Mouse (Mus musculus) cerebellum, postnatal 14 days (tissue): Measurements from ENCODE around the gene Kdm7a.
A peak's percentile ranks its signal among the peaks of the same experiment; 100 is the strongest.

Experiments
- DNase-seq, 2 experiments: peaks; one replicate each; pipeline ENCODE4 v3.0.0; 2021; ENCODE audit warnings: mixed read lengths in 2 of 2

The Kdm7a gene

DNA sequence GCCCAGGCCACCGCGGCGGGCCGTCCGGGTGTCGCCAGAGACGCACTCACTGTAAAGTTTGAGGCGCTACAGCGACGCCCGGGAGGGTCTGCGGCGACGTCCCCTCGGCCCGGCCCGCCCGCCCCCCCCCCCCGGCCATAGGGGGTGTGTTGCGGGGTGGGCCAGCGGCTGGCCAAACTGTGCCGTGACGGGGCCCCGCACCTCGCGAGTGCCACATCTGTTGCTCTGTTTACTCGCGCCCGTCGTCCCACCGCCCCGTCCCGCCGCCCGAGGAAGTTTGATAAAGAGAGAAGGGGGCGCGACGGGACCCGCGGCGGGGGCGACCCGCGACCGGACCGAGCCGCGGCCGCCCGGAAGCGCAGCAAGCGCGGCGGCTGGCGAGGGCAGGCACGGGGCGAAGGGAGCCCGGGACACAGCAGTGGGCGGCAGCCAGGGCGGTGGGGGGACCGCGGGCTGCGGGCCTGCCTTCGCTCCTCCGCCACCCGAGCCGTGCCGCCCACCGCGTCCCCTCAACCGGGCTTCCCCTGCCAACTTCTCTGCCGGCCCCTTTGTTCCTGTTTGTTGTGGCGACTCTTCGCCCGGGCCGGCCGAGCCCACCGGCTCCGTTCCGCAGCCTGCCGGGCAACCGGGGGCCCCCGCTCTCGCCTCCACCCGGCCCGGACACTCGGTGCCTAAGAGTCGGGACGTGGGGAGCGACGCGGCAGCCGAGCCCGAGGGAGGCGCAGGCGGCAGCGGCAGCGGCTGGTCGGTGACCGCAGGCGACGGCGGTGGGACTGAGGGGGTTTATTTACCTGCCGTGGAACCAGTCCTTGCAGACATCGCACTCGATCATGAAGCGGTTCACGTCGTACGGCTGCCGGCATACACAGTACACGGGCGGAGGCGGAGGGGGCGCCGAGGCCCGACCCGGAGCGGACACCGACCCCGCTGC, 674 bp downstream of the Kdm7a start:
- DNase-seq, result peak in 1 of 2 experiments; percentile 55

DNA sequence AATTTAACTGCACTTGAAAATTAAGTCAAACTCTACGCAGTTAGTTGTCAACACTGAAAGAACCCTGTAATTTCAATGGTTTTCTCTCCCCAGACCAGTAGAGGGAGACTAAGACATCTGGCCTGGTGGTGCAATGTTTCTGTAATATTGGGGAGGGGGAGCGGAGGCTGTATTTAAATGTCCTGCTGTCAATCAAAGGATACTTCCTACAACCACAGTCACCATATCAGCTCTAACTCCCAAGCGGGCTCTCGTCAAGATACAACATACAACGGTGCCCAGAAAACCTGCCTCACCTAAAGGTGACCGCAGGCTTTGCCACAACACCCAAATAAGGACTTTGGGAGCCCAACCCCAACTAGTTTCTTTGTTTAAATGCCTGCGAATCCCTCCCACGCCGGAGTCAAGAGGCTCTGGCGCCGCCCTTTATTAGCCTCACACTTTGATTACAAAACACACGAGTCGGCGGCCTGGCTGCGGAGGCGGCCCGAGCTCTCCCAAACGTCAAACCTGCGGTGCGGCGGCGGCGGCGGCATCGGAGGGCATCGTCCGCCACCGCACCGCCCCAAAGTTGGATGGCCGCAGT, 1.4 kb downstream of the Kdm7a start:
- DNase-seq, result peak; percentile 54 to 61

DNA sequence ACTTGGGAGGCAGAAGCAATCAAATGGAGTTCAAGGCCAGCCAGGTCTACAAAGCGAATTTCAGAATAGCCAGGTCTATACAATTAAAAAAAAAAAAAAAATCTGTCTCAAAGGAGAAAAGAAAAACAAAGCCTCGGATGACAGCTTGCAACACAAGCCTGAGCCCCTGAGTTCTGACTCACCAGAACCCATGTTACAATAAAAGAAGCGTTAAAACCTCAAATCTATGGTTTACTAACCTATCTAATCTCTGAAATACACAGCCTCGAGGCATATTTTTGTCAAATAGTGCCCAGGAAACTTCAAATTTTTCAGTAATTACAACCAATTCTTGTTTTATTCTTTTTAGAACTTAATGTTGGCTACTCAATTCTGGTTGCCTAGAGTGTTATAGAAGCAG, 2.1 kb downstream of the Kdm7a start:
- DNase-seq, result no peak

DNA sequence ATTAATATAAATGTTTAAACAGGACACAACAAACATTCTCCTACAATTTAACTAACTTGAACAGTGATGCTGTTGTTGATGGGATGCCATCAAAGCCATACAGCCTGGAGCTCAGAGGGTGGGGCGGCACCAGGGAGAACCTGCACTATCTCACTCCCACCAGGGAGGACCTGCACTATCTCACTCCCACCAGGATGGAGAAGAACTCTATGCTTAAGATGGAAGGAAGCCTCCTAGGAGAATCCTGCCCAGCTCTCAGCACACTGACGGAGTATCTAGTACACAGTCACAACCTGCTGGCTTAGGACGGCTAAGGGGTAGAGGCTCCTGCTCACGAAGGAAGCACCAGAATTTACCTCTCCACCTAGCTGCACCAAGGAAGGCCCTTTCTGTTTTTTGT, 3.4 kb downstream of the Kdm7a start:
- no peak for DNase-seq

GRCm38 (mm10) chr6:39193006-39193405, 13.6 kb downstream of the Kdm7a start:
- DNase-seq, result no peak

- DNase-seq, result no peak
Measured at GRCm38 (mm10) chr6:39191518-39191917, 15.1 kb downstream of the Kdm7a start.

GRCm38 (mm10) chr6:39187227-39187626, 19.4 kb downstream of the Kdm7a start:
- no peak for DNase-seq

DNA sequence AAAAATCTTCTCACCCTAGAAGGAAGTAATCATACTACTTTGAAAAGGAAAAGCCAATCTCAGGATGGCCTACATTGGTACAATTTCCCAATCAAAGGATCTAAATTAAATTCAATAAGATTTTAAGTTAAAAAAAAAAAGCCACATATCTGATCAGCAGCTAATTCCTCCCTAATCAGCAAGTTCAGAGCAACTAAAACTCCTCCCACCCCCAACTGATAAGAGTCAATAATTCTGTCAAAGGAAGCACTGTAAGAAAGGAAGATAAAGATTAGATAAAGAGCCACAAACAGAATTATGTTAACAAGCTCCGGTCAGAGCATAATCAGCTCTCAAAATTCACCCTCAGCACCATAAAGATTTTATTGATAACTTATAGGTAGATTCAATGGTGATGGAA, 37.5 kb downstream of the Kdm7a start:
- no peak for DNase-seq

DNA sequence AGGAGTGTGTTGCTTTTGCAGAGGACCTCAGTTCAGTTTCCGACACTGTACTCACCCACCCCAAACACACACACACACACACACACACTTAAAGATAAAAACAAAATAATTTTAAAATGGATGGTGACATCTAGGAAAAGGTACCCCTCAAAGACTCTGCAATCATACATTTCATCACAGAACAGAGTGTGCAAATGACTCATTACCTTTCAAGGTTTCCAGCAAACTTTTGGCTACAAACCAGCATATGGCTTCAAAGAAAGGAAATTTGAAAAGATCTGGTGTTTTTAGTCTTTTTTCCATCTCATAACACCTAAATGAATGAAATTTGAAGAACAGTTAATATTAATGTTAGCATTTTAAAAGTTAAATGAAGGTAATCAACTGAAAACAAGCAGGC, 41.7 kb downstream of the Kdm7a start:
- DNase-seq, result no peak

DNA sequence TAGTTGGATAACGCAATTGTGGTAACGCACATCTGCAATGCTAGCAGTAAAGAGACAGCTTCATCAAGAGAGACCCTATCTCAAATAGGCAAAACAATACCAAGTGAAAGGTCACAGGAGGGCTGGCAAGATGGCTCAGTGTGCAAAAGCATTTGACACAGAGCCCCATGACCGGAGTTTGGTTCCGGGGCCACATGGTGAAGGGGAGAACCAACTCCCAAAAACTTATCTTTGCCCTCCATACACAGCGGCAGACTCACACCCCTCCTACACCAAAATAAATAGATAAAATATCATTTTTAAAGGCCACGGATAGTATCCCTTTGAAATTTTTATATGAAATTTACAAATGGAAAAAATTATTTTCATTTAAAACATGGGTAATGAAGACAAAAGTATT, 44.6 kb downstream of the Kdm7a start:
- DNase-seq, result no peak

DNA sequence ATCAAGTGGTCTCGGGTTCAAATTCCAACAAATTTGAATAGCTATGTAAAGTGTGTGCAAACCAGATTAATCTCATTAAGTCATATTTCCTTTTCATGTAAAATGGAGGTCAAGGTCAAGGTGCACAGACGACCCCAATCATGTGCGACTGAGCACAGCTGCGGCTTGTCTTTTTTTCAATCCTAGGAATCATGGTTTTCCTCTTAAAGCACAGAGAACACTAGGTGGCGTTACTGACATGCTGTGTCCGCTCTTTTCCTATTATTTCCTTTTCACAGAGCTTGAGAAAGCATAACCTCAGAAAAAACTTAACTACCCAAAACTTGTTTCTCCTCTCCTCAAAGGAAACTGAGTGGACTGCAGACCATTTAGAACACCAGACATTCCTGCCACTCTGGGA, 60.5 kb downstream of the Kdm7a start:
- peak in 1 of 2 experiments; percentile 29 for DNase-seq

- no peak for DNase-seq
Measured at GRCm38 (mm10) chr6:39132556-39132955, 74.0 kb downstream of the Kdm7a start.

DNA sequence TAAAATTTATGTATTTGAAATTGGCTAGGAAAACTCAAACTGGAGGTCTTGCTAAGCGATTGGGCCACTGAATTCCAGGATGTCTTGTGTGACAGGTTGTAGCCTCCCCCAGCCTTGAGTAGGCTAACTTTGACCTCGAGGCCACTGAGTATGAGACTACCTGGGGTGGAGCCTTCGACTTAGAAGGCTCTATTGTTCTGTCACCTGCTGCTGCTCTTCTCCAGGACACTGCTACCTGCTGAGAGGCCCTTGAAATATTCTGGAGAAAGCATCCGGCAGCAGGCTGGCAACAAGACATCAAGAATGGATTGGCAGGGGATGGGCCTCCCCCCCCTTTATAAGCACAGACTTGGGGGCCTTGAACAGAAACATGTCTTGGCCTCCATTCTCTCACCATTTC, 75.1 kb downstream of the Kdm7a start:
- DNase-seq, result no peak

- no peak for DNase-seq
Measured at GRCm38 (mm10) chr6:39124719-39125118, 81.9 kb downstream of the Kdm7a start.

DNA sequence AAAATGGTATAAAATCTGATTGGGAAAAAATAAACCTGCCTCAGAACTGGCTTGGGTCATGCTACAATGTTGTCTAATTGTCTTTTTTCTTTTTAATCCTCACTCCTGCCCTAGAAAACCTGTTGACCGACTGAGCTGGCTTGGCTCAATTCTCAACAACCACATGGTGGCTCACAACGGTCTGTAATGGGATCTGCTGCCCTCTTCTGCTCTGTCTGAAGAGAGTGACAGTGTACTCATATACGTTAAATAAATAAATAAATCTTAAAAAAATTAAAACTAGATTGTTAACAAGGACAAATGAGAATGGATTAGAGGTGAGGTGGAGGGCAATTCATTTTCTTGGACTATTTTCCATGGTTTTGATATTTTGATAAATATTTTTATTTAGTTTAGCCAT, 85.9 kb downstream of the Kdm7a start:
- peak; percentile 26 to 29 for DNase-seq

- DNase-seq, result peak; percentile 47 to 75
Measured at GRCm38 (mm10) chr6:39118456-39118881, 88.1 kb downstream of the Kdm7a start.

DNA sequence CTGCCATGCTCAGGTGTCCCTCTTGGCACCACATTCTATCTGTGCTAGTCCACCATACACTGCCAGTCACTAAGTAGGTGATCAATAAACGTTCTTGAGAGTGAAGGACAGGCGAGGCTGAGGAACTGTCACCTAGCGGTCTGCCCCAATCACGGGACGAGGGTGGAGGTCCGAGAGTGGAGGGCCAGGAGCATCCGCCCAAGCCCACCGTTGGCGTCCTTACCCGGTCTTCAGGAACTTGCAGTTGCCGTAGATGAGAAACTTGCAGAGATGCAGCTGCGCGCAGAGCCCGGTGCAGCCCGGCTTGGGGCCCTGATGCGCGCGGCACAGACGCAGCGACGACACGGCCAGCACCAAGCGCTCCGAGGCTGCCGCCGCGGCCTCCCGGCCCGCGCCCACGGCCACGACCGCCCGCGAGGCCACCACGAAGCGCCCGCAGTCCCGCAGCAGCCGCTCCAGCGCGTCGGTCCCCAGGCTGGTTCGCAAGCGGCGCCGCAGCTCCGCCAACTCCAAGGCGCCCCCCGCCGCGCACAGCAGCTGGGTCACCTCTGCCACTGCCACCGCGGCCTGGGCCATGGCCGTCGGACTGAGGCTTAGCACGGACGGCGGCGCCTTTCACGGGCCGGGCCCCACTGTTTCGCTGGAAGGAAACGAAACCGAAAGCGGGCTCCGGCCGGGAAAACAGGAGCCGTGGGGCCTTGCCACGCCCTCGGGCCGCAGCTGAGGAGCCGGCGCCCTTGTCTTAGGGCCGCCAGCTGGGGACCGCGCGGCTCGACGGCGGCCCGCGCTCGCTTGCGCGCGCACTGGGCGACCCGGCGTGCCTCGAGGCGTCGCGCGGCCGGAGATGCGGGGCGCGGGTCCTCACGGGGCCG, 88.8 kb downstream of the Kdm7a start, which contains the start of gene Parp12:
TSS of gene Parp12 (minus strand) at position 766 of the 872 bp plus-strand sequence.
- DNase-seq, result peak; percentile 61 to 68

DNA sequence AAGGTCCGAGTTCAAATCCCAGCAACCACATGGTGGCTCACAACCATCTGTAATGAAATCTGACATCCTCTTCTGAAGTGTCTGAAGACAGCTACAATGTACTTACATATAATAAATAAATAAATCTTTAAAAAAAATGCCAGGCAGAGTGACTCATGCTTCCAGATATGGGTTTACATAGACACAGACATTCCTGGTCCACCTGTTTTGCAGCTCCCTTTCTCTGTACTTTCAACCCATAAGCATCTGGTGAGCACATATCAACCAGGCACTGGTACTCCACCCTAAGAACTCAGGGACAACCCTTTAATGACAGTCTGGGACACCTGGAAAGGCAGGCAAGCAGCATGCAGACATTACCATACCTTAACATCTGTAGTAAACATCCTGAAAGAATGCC, 91.2 kb downstream of the Kdm7a start:
- no peak for DNase-seq

DNA sequence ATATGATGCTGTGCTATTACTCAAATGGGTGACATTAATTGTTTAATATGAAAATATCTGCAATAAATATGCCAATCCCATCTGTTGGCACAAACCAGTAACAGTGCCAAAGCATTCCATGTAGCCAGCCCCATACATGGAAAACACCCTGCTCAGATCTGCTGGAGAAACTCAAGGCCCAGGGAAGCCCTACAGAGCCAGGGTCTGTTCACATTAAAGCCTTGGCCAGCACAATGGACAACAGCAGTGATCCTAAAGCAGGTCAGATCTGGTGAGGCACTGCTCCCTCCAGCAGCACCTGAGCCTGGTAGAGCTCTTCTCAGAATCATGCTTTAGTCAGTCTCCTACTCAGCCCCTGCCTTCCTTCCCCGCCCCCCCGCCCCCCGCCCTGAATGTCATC, 93.4 kb downstream of the Kdm7a start:
- DNase-seq, result peak; percentile 51 to 76

DNA sequence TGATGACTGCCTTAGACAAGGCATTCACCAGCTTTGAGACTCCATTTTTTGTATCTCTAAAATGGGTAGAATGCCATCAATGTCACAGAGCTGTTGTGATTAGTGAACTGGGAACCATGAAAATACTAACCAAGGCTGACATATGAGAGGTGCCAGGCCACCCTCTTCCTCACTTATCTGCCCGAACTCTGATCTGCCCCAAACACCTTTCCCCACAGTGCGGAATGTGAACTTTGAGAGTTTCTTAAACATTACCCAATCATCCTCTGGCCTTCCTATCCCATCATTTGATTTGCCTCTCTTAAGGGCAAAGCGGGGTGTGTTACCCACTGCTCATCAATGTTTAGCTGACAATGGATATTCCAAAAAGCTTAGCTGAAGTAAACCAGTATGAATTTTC, 93.9 kb downstream of the Kdm7a start:
- DNase-seq, result no peak

DNA sequence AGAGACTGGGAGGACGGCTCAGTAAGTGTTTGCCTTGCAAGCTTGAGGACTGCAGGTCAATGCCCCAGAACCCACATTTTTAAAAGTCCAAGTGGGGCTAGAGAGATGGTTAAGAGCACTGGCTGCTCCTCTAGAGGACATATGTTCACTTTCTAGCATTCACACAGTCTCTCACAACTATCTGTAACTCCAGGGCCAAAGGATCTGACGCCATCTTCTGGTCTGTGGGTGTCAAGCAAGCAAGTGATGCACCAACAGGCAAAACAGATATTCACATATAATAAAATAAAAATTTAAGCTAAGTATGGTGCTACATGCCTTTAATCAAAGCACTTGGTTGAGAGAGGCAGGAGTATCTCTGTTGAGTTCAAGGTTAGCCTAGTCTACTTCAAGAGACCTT, 99.8 kb downstream of the Kdm7a start:
- DNase-seq, result no peak

DNA sequence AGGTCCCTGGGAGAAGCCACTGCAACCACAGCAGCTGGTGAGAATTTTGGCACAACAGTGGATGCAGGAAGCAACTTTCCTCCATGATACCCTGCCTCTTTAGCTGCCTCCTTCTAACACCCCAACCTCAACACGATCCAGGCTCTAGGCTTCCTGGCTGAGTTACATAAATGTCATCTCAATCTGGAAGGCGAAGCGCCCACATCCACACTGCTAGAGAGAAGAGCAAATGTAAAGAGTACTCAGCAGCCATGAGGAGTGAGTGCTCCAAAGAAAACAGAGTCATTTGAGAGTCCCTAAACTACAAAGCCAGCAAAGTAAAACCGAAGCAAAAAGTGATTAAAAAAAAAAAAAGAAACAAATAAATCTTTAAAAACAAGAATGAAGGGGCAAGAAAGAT, 102.0 kb downstream of the Kdm7a start:
- no peak for DNase-seq
